Mouse (Mus musculus) right cerebral cortex, postnatal 36 days (tissue): ENCODE measurements around the gene 1700003F12Rik.

Source experiments
- DNase-seq, 2 experiments: peaks; one replicate each; pipeline ENCODE4 v3.0.0; 2022; ENCODE audit warnings: low spot score in 2 of 2, mixed read lengths in 1 of 2

Gene 1700003F12Rik

DNA sequence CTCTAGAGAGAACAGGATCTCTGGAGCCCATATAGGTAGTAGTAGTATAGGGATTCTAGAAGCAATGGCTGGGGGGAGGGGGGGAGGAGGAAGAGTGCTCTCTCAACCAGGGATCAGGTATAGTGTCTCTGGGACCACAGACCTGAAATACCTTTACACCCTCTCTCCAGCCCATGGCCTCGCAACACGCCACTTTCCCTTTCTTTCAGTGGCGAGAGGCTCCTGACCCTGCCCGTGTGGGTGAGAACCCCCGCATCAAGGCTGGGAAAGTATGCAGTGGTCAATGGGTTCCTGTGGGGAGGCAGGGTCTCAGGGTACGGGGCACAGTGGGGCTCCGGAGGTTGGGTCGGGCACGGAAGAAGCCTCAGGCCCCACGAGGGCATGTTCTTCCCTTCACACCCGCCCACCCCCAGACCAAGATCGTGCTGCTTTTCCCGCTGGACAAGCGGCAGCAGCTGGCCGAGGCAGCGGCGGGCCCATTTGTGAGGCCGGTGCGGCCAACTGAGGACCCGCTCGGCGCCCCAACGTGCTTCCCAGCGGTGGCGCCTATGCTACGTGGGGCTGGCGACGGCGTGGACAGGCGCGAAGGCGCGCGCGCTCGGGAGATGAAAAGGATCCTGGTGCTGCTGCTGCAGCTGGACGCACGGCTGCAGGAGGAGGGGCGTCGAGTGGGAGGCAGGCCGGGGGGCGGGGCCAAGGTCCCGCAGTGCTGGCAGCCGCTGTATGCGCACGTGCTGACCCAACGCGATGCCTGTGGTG is 2.4 kb downstream of the 1700003F12Rik start:
- peak; percentile 48 to 49 for DNase-seq

GRCm38 (mm10) chr2:154549886-154550189 is 3.0 kb downstream of the 1700003F12Rik start:
- no peak for DNase-seq

DNA sequence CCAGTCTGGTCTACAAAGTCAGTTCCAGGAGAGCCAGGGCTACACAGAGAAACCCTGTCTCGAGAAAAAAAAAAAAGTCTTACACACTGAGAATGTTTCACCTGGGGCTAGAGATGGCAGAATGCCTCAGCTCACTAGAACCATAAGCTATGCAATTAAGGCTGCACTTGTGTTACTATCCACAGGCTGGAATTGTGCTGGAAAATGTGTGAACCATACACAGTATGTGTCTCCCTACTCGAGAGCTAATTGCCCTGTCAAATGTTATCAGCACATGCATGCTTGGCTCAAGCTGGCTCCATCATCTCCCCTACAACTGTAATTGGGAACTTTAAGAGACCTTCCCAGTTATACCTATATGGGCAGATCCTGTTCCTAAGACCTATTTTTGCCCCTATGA is 4.1 kb downstream of the 1700003F12Rik start:
- no peak for DNase-seq

GRCm38 (mm10) chr2:154551476-154551875 is 4.6 kb downstream of the 1700003F12Rik start, which contains the start of gene Actl10:
Actl10 (plus strand) TSS chr2:154551776.
- no peak for DNase-seq

- no peak for DNase-seq
These were observed 5.0 kb downstream of the 1700003F12Rik start for GRCm38 (mm10) chr2:154551927-154552326.

GRCm38 (mm10) chr2:154552424-154552907 is 5.6 kb downstream of the 1700003F12Rik start:
- peak; percentile 43 to 47 for DNase-seq

DNA sequence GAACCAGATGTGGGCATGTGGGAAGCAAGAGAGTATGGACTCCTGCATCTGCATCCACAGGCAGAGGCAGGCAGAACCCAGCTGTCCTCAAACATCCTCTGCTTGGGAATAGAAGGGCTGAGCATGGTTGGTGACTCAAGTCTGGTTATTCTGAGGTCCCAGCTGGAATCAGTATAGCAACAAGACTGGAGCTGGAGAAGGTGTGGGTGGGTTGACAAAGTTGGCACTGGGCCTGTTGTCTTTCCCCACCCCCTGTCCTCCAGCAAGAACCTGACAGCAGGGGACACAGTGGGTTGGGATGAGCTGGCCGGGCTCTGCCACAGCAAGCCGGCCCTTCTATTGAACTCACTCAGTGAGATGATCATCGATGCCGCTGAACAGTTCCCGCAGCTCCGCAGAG is 8.3 kb downstream of the 1700003F12Rik start:
- peak; percentile 66 to 74 for DNase-seq

DNA sequence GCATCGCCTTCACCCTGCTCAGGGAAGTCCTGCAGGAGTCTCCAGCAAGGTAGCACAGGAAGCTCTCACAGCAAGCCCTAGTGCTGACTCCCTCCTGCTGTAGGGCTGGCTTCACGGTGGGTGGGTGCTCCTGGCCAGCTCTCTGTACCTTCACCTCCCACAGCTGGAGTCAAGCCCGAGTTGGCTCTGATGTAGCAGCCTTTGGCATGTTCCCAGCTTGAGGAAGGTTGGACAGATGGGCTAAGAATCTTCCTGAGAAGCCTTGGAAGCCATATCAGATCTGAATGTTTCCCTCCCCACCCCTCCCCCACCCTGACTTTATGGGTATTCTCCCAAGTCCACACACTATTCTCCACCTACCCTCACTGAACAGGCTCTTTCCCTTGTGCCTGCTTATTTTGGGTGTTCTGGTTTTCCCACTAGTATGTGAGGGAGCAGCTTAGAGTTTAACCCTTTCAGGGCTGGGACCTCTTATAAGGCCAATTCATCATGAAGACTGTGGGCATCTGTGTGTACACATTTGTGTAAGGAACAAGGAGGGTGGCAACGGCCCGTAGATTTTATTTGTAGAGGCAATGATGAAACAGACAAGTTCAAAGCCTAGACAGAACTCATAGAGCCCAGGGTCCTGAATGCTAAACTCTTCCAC is 10.4 kb downstream of the 1700003F12Rik start:
- no peak for DNase-seq

- peak; percentile 57 to 59 for DNase-seq
These were observed 11.6 kb downstream of the 1700003F12Rik start, which contains the start of gene Necab3 for GRCm38 (mm10) chr2:154558264-154559039. Necab3 (minus strand) TSS chr2:154558890.

GRCm38 (mm10) chr2:154563612-154564170 is 16.8 kb downstream of the 1700003F12Rik start:
- DNase-seq, result no peak

DNA sequence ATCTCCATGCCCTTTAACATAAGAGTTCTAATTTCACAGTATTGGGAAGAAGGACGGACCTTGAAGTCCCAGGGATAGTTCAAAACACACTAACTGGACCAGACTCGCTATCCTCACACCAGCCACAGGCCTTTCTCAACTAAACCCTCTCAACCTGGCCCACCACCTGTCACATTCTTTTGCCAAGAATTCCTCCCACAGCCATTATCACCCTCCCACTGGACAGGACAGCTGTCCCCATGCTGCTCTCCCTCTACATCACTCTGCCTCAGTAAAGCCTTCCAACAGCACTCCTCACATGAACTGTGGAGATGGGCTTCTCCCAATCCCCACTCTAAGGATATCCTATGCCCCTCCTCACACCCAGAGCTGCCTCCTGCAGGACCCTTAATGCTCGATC is 18.7 kb downstream of the 1700003F12Rik start:
- DNase-seq, result no peak

DNA sequence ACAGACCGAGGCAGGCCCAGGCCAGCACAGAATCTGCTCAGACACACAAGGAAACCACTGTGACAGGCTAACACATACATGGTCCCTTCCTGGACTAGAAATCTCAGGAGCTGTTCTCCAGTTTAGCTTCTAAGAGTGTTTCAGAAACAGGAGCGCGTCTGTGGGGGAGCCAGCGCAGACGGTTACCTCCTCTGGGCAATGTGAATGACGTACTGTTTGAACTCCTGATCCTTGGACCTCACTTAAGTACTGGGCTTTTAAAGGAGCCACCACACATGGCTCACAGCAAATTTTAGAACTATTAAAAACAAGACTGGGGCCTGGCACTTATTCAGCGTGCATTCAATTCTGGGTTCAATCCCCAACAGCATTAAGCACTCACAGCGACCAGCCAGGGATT is 19.8 kb downstream of the 1700003F12Rik start:
- DNase-seq, result no peak

DNA sequence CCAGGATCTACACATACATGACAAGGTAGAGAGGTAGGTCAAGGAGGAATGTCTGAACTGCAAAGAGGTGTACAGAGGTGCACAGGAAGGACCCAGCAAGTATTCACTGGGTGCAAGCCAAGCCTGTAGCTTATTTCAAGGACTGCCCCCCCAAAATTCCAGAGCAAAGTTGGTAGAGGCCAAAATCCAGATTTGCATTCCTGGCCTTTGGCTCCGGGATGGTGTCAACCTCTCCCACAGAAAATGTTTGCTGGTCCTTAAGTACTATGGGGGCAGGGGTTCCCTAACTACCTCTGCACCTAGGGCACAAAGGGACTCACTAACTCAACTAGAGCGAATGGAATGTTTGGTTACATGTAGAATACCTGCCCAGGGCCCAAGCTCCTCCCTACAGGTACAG is 20.9 kb downstream of the 1700003F12Rik start:
- DNase-seq, result no peak

DNA sequence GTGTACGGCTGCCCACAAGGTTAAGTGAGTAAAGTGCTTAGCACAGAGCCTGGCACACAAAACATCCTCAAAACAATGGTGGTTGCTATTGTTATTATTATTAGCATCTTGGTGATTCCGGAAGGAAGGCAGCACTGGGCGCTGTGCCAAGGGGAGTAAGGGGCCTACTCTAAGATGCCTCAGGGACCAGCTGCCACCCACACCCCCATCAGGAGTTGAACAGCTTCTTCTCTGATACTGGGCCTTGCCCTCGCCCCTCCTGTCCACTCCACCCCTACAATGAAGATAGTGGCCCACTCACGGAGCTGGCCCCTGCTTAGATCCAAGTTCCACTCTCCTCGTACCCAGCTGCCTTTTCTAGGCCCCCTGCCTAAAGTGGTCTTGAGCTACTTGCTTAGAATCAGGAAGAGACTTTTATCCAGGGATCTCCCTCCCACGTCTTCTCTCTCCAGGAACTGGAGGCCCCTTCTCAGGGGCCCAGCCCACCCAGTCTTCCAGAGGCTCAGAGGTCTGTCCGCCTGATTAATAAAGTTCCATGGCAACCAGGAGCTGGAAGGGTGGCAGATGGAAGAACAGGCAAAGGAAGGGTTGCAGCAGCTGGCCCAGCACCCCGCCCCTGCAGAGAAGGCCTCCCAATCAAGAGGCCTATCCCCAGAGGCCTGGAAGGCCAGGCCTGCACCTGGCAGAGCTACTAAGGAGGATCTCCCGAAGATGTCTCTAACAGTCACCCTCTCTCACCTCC is 21.6 kb downstream of the 1700003F12Rik start:
- DNase-seq, result no peak

DNA sequence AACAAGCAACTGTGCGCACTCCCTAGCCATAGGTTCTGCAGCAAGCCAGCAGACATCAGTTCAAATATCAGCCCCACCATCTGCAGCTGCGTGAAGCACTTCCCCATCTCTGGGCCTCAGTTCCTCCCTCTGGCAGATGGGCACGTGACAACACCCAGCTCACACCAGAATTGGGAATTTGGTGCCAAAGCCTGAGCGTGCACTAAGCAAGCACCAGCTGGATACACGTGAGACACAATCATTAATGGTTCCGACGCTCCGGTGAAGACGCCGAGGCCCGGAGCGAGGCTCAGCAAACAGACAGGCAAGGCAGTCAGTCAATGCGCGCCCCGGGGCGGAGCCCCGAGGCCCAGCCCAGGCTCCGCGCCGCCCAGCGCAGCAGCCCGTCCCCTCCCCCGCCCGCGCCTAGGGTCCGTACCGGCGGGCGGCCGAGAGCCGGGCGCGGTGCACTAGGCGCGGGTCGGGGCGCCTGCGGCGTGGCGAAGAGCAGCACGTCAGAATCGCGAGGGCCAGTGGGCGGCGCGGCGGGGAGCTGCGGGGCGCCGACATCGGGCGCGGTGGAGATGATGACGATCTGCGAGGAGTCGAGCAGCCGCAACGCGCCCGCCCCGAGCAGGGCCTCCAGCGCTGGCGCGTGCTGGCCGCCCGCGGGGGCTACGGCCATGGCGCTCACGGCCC is 22.3 kb downstream of the 1700003F12Rik start:
- peak; percentile 49 to 50 for DNase-seq

- peak; percentile 90 to 92 for DNase-seq
These were observed 23.0 kb downstream of the 1700003F12Rik start, which contains the start of gene E2f1 for GRCm38 (mm10) chr2:154569836-154570286. E2f1 (minus strand) TSS chr2:154569892.

- no peak for DNase-seq
These were observed 23.8 kb downstream of the 1700003F12Rik start for GRCm38 (mm10) chr2:154570666-154571065.

DNA sequence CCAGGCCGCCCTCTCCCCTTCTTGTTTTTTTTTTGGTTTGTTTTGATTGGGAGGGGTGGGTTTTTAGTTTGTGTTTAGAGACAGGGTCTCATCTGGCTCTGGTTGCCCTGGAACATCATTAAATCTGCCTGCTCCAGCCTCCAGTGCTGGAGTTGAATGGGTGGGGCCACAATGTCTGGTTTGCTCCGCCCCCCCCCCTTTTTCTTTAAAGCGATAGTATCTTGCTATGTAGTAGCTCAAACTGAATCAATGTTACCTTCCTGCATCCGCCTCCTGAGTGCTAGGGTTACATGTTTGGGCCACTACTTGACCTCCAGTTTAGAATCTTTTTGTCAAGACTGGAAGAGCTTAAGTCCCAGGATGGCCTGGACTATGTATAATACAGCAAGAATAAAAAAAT is 24.4 kb downstream of the 1700003F12Rik start:
- DNase-seq, result no peak

DNA sequence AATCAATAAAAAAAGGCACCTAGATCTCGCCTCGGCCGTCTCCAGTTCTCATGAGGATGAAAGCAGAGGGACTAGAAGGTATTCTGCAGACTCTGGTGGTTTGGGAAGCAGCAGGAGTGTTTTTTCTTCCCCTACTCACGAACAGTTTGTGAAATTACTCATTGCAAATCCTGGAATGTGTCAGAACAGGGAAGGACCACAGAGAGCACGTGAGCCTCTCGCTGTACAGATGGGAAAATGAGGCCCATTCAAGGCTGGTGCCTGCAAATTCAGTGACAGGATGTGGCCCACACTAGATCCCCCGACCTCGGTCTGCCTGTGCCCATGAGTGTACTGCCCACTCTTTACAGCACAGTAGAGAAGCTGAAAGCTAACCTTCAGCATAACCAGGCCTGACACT is 25.1 kb downstream of the 1700003F12Rik start:
- DNase-seq, result no peak

- no peak for DNase-seq
These were observed 26.1 kb downstream of the 1700003F12Rik start for GRCm38 (mm10) chr2:154572996-154573395.

DNA sequence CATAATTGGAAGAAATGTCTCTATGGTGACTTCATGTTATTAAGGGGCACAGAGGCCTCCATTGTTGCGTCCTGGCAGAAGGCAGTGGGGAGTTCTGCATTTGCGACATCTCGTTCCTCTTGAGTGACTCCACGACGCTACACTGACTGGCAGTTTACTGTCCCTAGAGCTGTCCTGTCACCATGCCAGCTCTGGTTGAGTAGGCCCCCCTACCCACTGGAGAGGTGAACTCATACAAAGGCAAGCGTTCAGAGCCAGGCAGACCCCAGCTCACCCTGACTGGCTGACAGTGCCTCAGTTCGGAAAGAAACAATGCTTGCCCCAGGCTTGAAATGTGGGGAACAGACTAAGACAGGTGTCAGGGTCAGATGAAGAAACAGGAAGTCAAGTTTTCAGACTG is 27.4 kb downstream of the 1700003F12Rik start:
- no peak for DNase-seq
